Mouse (Mus musculus): Measurements from ENCODE around the gene Pde4a.

Gene Pde4a

DNA sequence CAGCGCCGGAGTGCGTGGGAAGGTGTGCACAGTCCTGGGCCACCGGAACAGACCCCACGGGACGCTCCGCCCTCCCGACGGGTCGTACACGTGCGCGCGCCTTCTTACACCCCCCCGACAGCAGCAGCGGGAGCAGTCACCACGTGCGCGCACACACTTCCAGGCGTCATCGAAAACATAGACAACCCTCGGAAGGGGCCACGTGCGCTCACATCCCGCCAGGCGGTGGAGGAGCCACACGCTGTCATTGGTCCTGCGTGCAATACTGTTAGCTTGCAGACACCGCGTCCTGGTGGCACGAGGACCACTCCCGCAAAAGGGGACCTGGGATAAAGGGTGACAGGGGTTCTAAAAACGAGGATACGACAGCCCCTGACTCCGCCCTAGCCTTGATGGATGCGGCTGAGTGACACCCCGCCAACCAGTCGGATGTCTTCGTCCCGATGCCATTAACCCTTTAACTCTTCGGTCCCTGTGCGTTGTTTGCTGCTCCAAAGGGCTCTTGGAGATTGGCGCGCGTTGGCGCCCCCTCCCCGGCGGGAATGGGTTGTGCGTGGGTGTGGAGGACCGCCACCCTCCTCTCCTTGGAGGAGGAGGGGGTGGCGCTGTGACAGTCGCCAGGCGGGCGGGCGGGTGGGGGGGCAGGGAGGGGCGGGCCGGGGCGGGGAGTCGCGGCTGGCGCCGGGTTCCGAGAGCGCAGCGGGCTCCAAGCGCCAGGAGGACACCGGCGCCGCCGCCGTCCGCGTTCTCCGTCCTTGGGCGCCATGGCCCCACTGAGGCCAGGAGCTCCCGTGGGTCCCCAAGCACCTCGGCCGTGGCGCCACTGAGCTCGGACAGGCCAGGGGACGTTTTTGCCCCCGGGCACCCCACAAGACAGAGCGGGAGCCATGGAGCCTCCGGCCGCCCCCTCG, at the start of gene Pde4a:
Pde4a (plus strand) TSS at position 674 of the 911 bp plus-strand sequence.
- DNase-seq (ENCODE audit: low spot score) = peak; percentile 80

- no peak for DNase-seq (ENCODE audit: low spot score)
Measured at GRCm38 (mm10) chr9:21117073-21117472, 48.4 kb upstream of the Pde4a start.

GRCm38 (mm10) chr9:21121483-21121882, 44.0 kb upstream of the Pde4a start:
- no peak for DNase-seq (ENCODE audit: low spot score)

- DNase-seq (ENCODE audit: low spot score) = no peak
Measured at GRCm38 (mm10) chr9:21124837-21125236, 40.7 kb upstream of the Pde4a start.

- no peak for DNase-seq (ENCODE audit: low spot score)
Measured at GRCm38 (mm10) chr9:21125502-21126258, 39.8 kb upstream of the Pde4a start.

DNA sequence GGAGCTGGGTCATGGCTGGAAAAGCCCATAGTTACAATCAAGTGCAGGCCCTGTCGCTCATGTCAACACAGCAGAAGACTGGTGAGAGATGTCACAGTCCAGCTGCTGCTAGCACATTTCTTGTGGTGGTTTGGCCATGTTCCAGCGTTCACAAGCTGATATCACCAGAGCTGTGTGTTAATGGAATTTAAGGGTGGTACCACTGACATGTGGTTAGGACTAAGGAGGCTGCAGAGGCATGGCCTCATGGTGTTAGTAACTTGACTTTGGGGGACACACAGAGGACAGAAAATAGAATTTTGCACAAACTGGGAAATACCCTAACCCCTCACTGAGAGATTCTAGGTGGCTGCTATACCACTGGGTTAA, 39.3 kb upstream of the Pde4a start:
- peak; percentile 62 for DNase-seq (ENCODE audit: low spot score)

GRCm38 (mm10) chr9:21131059-21131956, 34.2 kb upstream of the Pde4a start, which contains the start of gene Tyk2:
TSS of gene Tyk2 (minus strand) at chr9:21131243.
- peak; percentile 89 for DNase-seq (ENCODE audit: low spot score)

GRCm38 (mm10) chr9:21132102-21132775, 33.3 kb upstream of the Pde4a start:
- peak; percentile 34 for DNase-seq (ENCODE audit: low spot score)

DNA sequence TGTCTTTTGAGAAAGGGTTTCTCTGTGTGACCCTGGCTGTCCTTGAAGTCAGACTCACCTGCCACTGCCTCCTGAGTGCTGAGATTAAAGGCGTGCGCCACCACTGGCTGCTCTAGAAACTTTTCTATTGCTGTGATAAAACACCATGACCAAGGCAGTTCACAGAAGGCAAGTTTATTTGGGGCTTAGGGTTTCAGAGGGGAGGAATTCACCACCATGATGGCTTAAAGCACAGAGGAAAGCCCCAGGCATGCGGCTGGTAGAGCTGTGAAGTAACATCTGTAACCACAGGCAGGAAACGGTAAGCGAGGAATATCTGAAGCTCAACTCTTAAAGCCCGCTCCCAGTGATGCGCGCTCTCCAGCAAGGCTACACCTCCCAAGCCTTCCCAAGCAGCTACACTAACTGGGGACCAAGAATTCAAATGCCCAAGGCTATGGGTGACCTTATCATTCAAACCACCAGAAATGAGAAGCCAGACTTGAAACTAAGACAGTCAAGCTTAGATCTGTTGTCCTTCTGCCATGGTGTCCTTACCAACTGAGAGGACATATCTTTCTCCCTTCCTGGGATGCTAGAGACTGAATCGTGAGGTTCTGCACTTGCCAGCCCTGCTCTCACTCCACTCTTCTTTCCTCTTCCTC, 32.3 kb upstream of the Pde4a start:
- no peak for DNase-seq (ENCODE audit: low spot score)

- peak; percentile 77 for DNase-seq (ENCODE audit: low spot score)
Measured at GRCm38 (mm10) chr9:21134595-21135328, 30.8 kb upstream of the Pde4a start.

- DNase-seq (ENCODE audit: low spot score) = no peak
Measured at GRCm38 (mm10) chr9:21135329-21135890, 30.1 kb upstream of the Pde4a start.

DNA sequence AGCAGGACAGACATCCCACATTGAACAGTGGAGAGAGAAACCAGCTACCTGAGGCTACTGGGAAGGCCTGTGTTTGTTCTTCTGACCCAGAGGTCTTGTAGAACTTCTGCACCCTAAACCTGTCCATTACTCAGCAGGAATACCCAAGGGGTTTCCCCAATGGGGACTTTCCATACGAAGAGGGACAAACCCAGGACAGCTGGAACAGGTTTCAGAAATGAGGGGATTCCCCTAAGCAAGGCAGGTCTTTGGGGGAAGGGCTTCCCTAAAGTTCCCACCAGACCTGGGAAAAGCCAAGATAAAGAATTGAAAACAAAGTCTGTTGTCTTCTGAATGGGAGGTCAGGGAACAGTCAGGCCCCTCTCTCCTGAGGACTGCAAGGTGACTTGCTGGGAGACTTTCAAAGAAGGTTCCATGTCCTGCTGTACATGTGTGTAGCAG, 29.6 kb upstream of the Pde4a start:
- no peak for DNase-seq (ENCODE audit: low spot score)

DNA sequence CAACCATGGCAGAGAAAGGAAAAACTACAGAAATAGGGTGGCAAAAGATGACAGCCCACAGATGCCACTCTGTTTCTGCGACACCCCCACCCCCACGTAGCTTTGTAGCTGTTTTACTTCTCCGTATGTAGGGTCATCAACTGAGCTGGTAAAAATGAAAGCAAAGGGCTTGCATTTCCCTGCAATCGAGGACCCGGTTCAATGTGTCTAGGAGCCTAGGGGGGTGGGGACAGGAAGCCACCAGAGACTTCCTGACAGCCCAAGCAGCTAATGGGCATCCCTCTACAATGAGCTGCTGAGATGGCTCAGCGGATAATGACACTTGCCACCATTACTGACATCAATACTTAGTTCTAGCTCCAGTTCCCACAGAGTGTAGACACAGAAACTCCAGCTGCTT, 29.1 kb upstream of the Pde4a start:
- no peak for DNase-seq (ENCODE audit: low spot score)

DNA sequence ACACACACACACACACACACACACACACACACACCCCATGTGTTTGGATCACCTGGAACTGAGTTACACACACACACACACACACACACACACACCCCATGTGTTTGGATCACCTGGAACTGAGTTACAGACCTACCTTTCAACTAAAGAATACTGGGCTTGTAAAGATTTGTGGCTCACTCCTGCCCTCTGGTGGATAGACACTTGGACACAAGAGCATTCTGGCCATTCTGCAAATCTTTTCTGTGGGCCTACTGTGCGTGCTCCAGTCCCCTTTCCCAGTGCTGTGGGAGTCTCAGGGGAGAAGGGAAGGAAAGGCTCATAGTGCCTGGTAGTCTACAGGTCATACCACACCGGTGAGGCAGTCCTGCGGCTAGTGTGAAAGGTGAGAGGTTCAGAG, 28.3 kb upstream of the Pde4a start:
- peak; percentile 73 for DNase-seq (ENCODE audit: low spot score)

GRCm38 (mm10) chr9:21138386-21138785, 27.1 kb upstream of the Pde4a start:
- DNase-seq (ENCODE audit: low spot score) = no peak

DNA sequence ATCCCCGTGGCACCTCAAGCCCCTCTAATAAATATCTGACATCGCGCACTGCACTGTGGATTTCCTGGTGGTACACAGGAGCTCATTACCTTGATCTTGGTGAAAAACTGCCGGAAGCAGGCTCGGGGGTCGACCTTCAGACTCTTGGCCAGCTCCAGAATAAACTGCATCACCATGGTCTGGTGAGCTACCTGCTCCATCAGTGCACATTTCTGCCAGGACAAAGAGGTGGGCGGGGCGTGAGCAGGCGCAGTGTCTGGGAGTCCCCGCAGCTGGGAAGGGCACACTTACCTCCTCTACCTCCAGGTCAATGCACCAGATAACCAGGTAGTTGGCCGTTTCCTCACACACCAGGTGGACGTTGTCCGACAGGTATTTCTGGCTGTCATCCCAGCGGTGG, 23.6 kb upstream of the Pde4a start:
- no peak for DNase-seq (ENCODE audit: low spot score)

DNA sequence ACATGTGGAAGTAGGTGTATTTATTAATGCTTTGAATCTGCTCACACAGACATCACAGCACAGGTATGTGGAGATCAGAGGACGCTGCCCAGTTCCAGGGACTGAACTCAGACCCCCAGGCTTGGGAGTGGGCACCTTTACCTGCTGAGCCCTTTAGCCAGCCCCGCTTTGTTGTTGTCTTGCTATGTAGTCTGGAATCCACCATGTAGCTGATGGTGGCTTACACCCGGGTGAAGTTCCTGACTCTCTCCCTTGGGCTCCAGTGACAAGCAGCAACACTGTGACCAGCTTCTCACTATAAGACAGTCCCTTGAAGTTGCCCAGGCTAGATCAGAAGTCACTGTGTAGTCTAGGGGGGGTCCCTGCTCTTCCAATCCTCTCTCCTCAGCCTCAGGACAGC, 21.2 kb upstream of the Pde4a start:
- DNase-seq (ENCODE audit: low spot score) = no peak

- no peak for DNase-seq (ENCODE audit: low spot score)
Measured at GRCm38 (mm10) chr9:21145431-21145830, 20.1 kb upstream of the Pde4a start.

GRCm38 (mm10) chr9:21146722-21147121, 18.8 kb upstream of the Pde4a start:
- peak; percentile 53 for DNase-seq (ENCODE audit: low spot score)

GRCm38 (mm10) chr9:21148427-21148826, 17.1 kb upstream of the Pde4a start:
- DNase-seq (ENCODE audit: low spot score) = no peak

Measured in MN1 (cell line).